Mouse (Mus musculus) CH12.LX (cell line): Measurements from ENCODE around the gene Dok5. TPM values are rescaled to one million over a fixed set of nuclear protein-coding genes. Genes with fewer than 3 reads are reported as not detected.

Experiments
- DNase-seq: peaks from one replicate; pipeline ENCODE4 v3.0.0-alpha.2; 2013; ENCODE audit errors: extremely low read depth
- H3K27ac ChIP-seq: 2 replicates; pipeline ENCODE4 v1.5.1; 2012; ENCODE audit warnings: low read depth, mild to moderate bottlenecking, control low read depth, moderate library complexity; ENCODE audit not compliant: insufficient read depth
- H3K27me3 ChIP-seq: replicated peaks from 2 replicates; pipeline ENCODE3; 2012; ENCODE audit warnings: inconsistent platforms
- H3K36me3 ChIP-seq, 2 experiments: replicated peaks in 1 of 2; 2 replicates each; pipeline versions ENCODE3 to v1.6.1; 2012; ENCODE audit warnings: inconsistent platforms in 1 of 2, low read length in 1 of 2, mild to moderate bottlenecking in 1 of 2, mixed read lengths in 1 of 2, moderate library complexity in 1 of 2; ENCODE audit not compliant: control insufficient read depth in 1 of 2, insufficient read depth in 1 of 2
- H3K4me1 ChIP-seq, 2 experiments: 2 replicates each; pipeline ENCODE4 v1.6.1; 2012; ENCODE audit warnings: inconsistent platforms in 1 of 2, moderate library complexity in 1 of 2; ENCODE audit not compliant: insufficient read depth in 2 of 2, control insufficient read depth in 1 of 2
- H3K4me2 ChIP-seq: 2 replicates; pipeline ENCODE4 v1.6.1; 2012; ENCODE audit warnings: low read depth, mild to moderate bottlenecking, control low read depth; ENCODE audit not compliant: poor library complexity, insufficient read depth, severe bottlenecking
- H3K4me3 ChIP-seq, 3 experiments: fragments of 150-350 bp in 1 of 3; sonication (generic) in 1 of 3; replicated peaks in 1 of 3; 2 replicates each; pipeline versions ENCODE3 to v1.5.1; 2011 to 2012; ENCODE audit warnings: low read depth in 2 of 3, low read length in 2 of 3, mild to moderate bottlenecking in 2 of 3, moderate library complexity in 2 of 3, control low read depth in 1 of 3, improper control_type of control experiment in 1 of 3, inconsistent platforms in 1 of 3, mixed read lengths in 1 of 3; ENCODE audit not compliant: poor library complexity in 1 of 3
- H3K79me2 ChIP-seq: replicated peaks from 2 replicates; pipeline ENCODE4 v1.6.1; 2012; ENCODE audit warnings: mild to moderate bottlenecking, moderate library complexity; ENCODE audit not compliant: control insufficient read depth, poor library complexity, insufficient read depth, severe bottlenecking; ENCODE audit errors: extremely low read depth
- H3K9ac ChIP-seq: 2 replicates; pipeline ENCODE4 v1.6.1; 2012; ENCODE audit warnings: low read depth, mild to moderate bottlenecking, control low read depth, moderate library complexity; ENCODE audit not compliant: insufficient read depth
- H3K9me3 ChIP-seq: replicated peaks from 2 replicates; pipeline ENCODE3; 2012; ENCODE audit warnings: low read length, inconsistent platforms, mixed read lengths
- CTCF ChIP-seq, 2 experiments: IDR thresholded peaks in 1 of 2; conservative IDR thresholded peaks in 1 of 2; 2 replicates each; pipeline ENCODE4 v1.5.1; 2011 to 2012; ENCODE audit warnings: low read depth in 2 of 2, low read length in 2 of 2, improper control_type of control experiment in 1 of 2, inconsistent platforms in 1 of 2, mild to moderate bottlenecking in 1 of 2, moderate library complexity in 1 of 2
- ELF1 ChIP-seq: IDR thresholded peaks from 2 replicates; pipeline ENCODE4 v1.6.1; 2014; ENCODE audit warnings: low read depth, mild to moderate bottlenecking, inconsistent platforms, low read length, improper control_type of control experiment
- EP300 ChIP-seq: IDR thresholded peaks from 2 replicates; pipeline ENCODE4 v1.6.1; 2011; ENCODE audit warnings: low read length, improper control_type of control experiment
- ETS1 ChIP-seq: conservative IDR thresholded peaks from 2 replicates; pipeline ENCODE4 v1.6.1; 2012; ENCODE audit warnings: low read depth, mild to moderate bottlenecking, inconsistent platforms, low read length, improper control_type of control experiment, moderate library complexity
- GABPA ChIP-seq: IDR thresholded peaks from 2 replicates; pipeline ENCODE4 v1.6.1; 2012; ENCODE audit warnings: low read depth, low read length, improper control_type of control experiment, inconsistent platforms; ENCODE audit not compliant: insufficient replicate concordance
- HCFC1 ChIP-seq: IDR thresholded peaks from 2 replicates; pipeline ENCODE4 v1.6.1; 2012; ENCODE audit warnings: low read depth, mild to moderate bottlenecking, inconsistent platforms, low read length, improper control_type of control experiment
- JUN ChIP-seq: IDR thresholded peaks from 2 replicates; pipeline ENCODE4 v1.6.1; 2011; ENCODE audit warnings: low read depth, mild to moderate bottlenecking, low read length, improper control_type of control experiment, moderate library complexity; ENCODE audit not compliant: insufficient read depth
- MAX ChIP-seq: IDR thresholded peaks from 2 replicates; pipeline ENCODE4 v1.6.1; 2011; ENCODE audit warnings: low read length, improper control_type of control experiment
- MAZ ChIP-seq: IDR thresholded peaks from 2 replicates; pipeline ENCODE4 v1.6.1; 2012; ENCODE audit warnings: low read depth, mild to moderate bottlenecking, inconsistent platforms, low read length, improper control_type of control experiment, moderate library complexity
- MEF2A ChIP-seq: IDR thresholded peaks from 2 replicates; pipeline ENCODE4 v1.6.1; 2014; ENCODE audit warnings: low read depth, mild to moderate bottlenecking, inconsistent platforms, low read length, improper control_type of control experiment, borderline replicate concordance
- MYC ChIP-seq: IDR thresholded peaks from 2 replicates; pipeline ENCODE4 v1.6.1; 2011; ENCODE audit warnings: low read depth, mild to moderate bottlenecking, improper control_type of control experiment, low read length
- POLR2A ChIP-seq: IDR thresholded peaks from 2 replicates; pipeline ENCODE4 v1.6.1; 2011; ENCODE audit warnings: low read depth, mild to moderate bottlenecking, improper control_type of control experiment, low read length
- POLR2AphosphoS2 ChIP-seq: IDR thresholded peaks from 2 replicates; pipeline ENCODE4 v1.6.1; 2011; ENCODE audit warnings: low read depth, low read length, improper control_type of control experiment
- RCOR1 ChIP-seq: conservative IDR thresholded peaks from 2 replicates; pipeline ENCODE4 v1.6.1; 2012; ENCODE audit warnings: low read depth, mild to moderate bottlenecking, inconsistent platforms, low read length, improper control_type of control experiment
- SIN3A ChIP-seq: IDR thresholded peaks from 2 replicates; pipeline ENCODE4 v1.6.1; 2012; ENCODE audit warnings: low read length, improper control_type of control experiment, inconsistent platforms
- TCF12 ChIP-seq: IDR thresholded peaks from 2 replicates; pipeline ENCODE4 v1.6.1; 2014; ENCODE audit warnings: low read depth, mild to moderate bottlenecking, inconsistent platforms, low read length, improper control_type of control experiment
- UBTF ChIP-seq: IDR thresholded peaks from 2 replicates; pipeline ENCODE4 v1.6.1; 2012; ENCODE audit warnings: low read depth, mild to moderate bottlenecking, inconsistent platforms, low read length, improper control_type of control experiment, moderate library complexity
- ZC3H11A ChIP-seq: IDR thresholded peaks from 2 replicates; pipeline ENCODE4 v1.6.1; 2012; ENCODE audit warnings: low read depth, mild to moderate bottlenecking, inconsistent platforms, low read length, improper control_type of control experiment
- ZMIZ1 ChIP-seq: IDR thresholded peaks from 2 replicates; pipeline ENCODE4 v1.6.1; 2012; ENCODE audit warnings: low read depth, mild to moderate bottlenecking, inconsistent platforms, low read length, improper control_type of control experiment
- ZNF384 ChIP-seq: IDR thresholded peaks from 2 replicates; pipeline ENCODE4 v1.6.1; 2012; ENCODE audit warnings: low read depth, low read length, improper control_type of control experiment, inconsistent platforms
- dilution Hi-C: fragments of 300-500 bp; cut with MboI; formaldehyde crosslinking; loops from 2 replicates; pipeline ENCODE4 v1.14.3; 2020; ENCODE audit warnings: low sequenced_read_pairs; ENCODE audit not compliant: extremely low pct_unique_long_range_greater_than_20kb, extremely low pct_ligation_motif_present
- in situ Hi-C: fragments of 300-500 bp; cut with MboI; formaldehyde crosslinking; loops from 3 replicates; pipeline ENCODE4 v1.14.3; 2019; ENCODE audit warnings: low sequenced_read_pairs, low pct_ligation_motif_present, low pct_unique_long_range_greater_than_20kb, mixed read lengths
- polyA plus RNA-seq: library from polyadenylated mRNA; unstranded; fragments of >175 nt; gene quantifications from 2 replicates; pipeline ENCODE4 v1.2.1, GENCODE M21; 2012; ENCODE audit warnings: low read depth; ENCODE audit not compliant: insufficient read length
- total RNA-seq, 2 experiments: library from RNA; depleted of rRNA; stranded (reverse); fragments of 300-350 nt in 1 of 2; fragments of >200 nt in 1 of 2; gene quantifications; 2 replicates each; pipeline ENCODE4 v1.2.3; 2012 to 2014

Dok5 gene
- total and polyA plus RNA-seq, 3 experiments, result not detected

DNA sequence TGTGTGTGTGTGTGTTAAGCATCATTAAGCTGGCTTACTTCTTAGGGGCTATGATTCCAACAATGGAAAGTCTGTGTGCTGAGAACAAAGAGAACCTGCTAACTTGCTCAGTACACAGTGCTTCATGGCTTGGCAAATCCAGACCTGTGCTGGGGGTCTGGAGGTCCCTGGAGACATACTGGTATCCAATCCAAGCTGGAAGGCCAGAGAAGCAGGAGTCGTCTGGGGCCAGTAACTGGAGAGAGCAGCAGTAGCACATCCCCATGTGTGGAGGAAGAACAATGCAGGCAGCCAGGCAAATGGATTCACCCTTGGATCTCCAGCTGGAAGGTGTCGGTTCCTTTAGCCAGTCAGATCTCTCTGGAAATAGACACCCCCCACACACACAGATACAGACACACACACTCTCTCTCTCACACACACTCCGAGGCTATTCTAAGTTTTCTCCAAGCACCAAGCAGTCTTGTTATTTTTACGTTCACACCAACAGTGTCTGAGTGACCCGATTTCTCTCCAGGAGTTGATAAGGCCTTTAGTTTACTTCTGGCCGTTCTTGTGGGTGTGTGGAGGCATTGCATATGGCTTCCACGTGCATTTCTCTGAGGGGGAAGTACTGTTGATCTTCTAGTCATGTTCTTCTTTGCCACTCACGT, 8.2 kb downstream of the Dok5 start:
- dilution Hi-C loops (no loop called here), in situ Hi-C loops (no loop called here)

DNA sequence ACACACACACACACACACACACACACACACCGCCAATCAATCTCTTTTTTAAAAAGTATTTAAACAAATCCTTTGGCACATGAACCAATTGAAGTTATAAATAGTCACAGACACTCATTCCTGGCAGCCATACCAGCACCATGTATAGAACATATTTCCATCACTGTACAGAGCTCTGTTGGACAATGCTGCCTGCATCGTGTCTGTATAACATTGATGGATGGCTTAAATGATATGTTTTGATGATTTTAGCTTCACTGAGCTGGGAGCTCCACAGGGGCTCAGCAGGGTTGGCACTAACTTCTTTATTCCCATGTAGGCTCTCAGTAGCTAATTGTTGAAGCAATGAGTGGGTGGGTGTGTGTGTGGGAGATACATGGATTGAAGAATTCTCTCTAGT, 11.9 kb downstream of the Dok5 start:
- H3K4me1 ChIP-seq, result no peaks in the 10 kb centered on the region
- in situ Hi-C loops, result no loop called here
- H3K79me2 ChIP-seq, result no peaks in the 10 kb centered on the region
- no peak for TF ChIP-seq UBTF
- no peak overlapping the region for H3K4me3 ChIP-seq
- DNase-seq, result no peak
- H3K36me3 ChIP-seq, result no peaks in the 10 kb centered on the region
- dilution Hi-C loops, result no loop called here
- no peaks in the 10 kb centered on the region for H3K27me3 ChIP-seq
- peaks cover 90% of the 10 kb centered on the region for H3K9me3 ChIP-seq
- H3K4me2 ChIP-seq, result no peak overlapping the region
- no peak overlapping the region for H3K9ac ChIP-seq
- no peak overlapping the region for H3K27ac ChIP-seq

More for the DNA sequence above, 8.2 kb downstream of the Dok5 start:
- peaks cover 89% of the 10 kb centered on the region for H3K9me3 ChIP-seq
- no peak overlapping the region for H3K9ac ChIP-seq
- no peaks in the 10 kb centered on the region for H3K36me3 ChIP-seq
- DNase-seq, result no peak
- no peaks in the 10 kb centered on the region for H3K4me1 ChIP-seq
- no peaks in the 10 kb centered on the region for H3K27me3 ChIP-seq
- no peak overlapping the region for H3K4me2 ChIP-seq
- H3K79me2 ChIP-seq, result no peaks in the 10 kb centered on the region
- TF ChIP-seq ETS1, result no peak
- TF ChIP-seq CTCF (conservative IDR thresholded peaks at IDR 0.05 in 1 of 2, IDR thresholded peaks at IDR 0.05 in 1 of 2; ENCODE audit: low read depth in 2 of 2, low read length in 2 of 2), result no peak
- TF ChIP-seq ZC3H11A, result no peak
- no peak for TF ChIP-seq GABPA
- no peak for TF ChIP-seq MAX
- no peak for TF ChIP-seq TCF12
- no peak for TF ChIP-seq MAZ
- no peak for TF ChIP-seq POLR2AphosphoS2
- no peak for TF ChIP-seq EP300
- no peak for TF ChIP-seq POLR2A
- TF ChIP-seq ZMIZ1, result no peak
- TF ChIP-seq RCOR1, result no peak
- no peak for TF ChIP-seq MEF2A
- TF ChIP-seq JUN, result no peak
- TF ChIP-seq MYC, result no peak
- TF ChIP-seq SIN3A, result no peak
- TF ChIP-seq ZNF384, result no peak
- TF ChIP-seq HCFC1, result no peak
- no peak for TF ChIP-seq ELF1
- no peak overlapping the region for H3K4me3 ChIP-seq
- H3K27ac ChIP-seq, result no peak overlapping the region
